Mouse (Mus musculus) liver, embryonic 14.5 days (tissue): ENCODE data around the gene Clip1. TPM values are rescaled to one million over a fixed set of nuclear protein-coding genes. Genes with fewer than 3 reads are reported as not detected.

Experiments used
- ATAC-seq: fragments of 200-750 bp; cut with Nextera tagmentation; 2 replicates; pipeline ENCODE4 v1.8.0; 2017; ENCODE audit warnings: moderate number of reproducible peaks, mild to moderate bottlenecking, moderate library complexity; ENCODE audit not compliant: insufficient read depth
- DNase-seq, 3 experiments: peaks; one replicate each; pipeline ENCODE4 v3.0.0-alpha.2; 2012 to 2013; ENCODE audit warnings: low read depth in 3 of 3, low spot score in 3 of 3
- H3K27ac ChIP-seq: fragments of 300-500 bp; sonication (generic); 2 replicates; pipeline ENCODE4 v1.5.1; 2014; ENCODE audit warnings: moderate library complexity, mild to moderate bottlenecking, control low read depth, inconsistent platforms
- H3K27me3 ChIP-seq: fragments of 300-500 bp; sonication (generic); 2 replicates; pipeline ENCODE4 v1.6.1; 2014; ENCODE audit warnings: mild to moderate bottlenecking, low read length, moderate library complexity; ENCODE audit not compliant: control insufficient read depth, insufficient read depth
- H3K36me3 ChIP-seq: fragments of 300-500 bp; sonication (generic); replicated peaks from 2 replicates; pipeline ENCODE4 v1.6.1; 2014; ENCODE audit warnings: low read depth; ENCODE audit not compliant: control insufficient read depth, insufficient read depth
- H3K4me1 ChIP-seq, 2 experiments: fragments of 200-500 bp in 1 of 2; fragments of 300-500 bp in 1 of 2; sonication (generic) in 1 of 2; replicated peaks; 2 replicates each; pipeline ENCODE4 v1.6.1; 2012 to 2014; ENCODE audit warnings: antibody characterized with exemption in 1 of 2, inconsistent platforms in 1 of 2, low read length in 1 of 2; ENCODE audit not compliant: control insufficient read depth in 2 of 2, insufficient read depth in 2 of 2
- H3K4me2 ChIP-seq: fragments of 300-500 bp; sonication (generic); 2 replicates; pipeline ENCODE4 v1.6.1; 2014; ENCODE audit warnings: low read depth, mild to moderate bottlenecking, control low read depth, moderate library complexity
- H3K4me3 ChIP-seq, 2 experiments: fragments of 200-500 bp in 1 of 2; fragments of 300-500 bp in 1 of 2; sonication (generic) in 1 of 2; 2 replicates each; pipeline ENCODE4 v1.5.1; 2012 to 2014; ENCODE audit warnings: low read depth in 2 of 2, low read length in 2 of 2, mild to moderate bottlenecking in 2 of 2, control low read depth in 1 of 2, inconsistent platforms in 1 of 2, moderate library complexity in 1 of 2; ENCODE audit not compliant: insufficient read depth in 1 of 2
- H3K9ac ChIP-seq: fragments of 300-500 bp; sonication (generic); replicated peaks from 2 replicates; pipeline ENCODE4 v1.6.1; 2014; ENCODE audit warnings: mild to moderate bottlenecking, control low read depth, moderate library complexity
- H3K9me3 ChIP-seq: fragments of 300-500 bp; sonication (generic); 2 replicates; pipeline ENCODE4 v1.6.1; 2016; ENCODE audit warnings: low read length, mixed read lengths; ENCODE audit not compliant: control insufficient read depth
- CTCF ChIP-seq: IDR thresholded peaks from 2 replicates; pipeline ENCODE4 v1.5.1; 2016; ENCODE audit warnings: antibody characterized with exemption, low read depth, control low read depth
- EP300 ChIP-seq: IDR thresholded peaks from 2 replicates; pipeline ENCODE4 v1.6.1; 2016; ENCODE audit warnings: antibody characterized with exemption, low read depth
- WGBS: fragments of 180-500 bp; shearing (Covaris S2); extraction: QIAGEN DNeasy Blood & Tissue Kit; methylation state at CpG from one replicate; pipeline ENCODE4 v1.1.7; 2014; ENCODE audit not compliant: insufficient replicate concordance; 5-methylcytosine and 5-hydroxymethylcytosine counted together
- polyA plus RNA-seq, 2 experiments: library from polyadenylated mRNA; depleted of rRNA in 1 of 2; stranded (reverse) in 1 of 2; unstranded in 1 of 2; fragments of >200 nt; fragmentation: Nextera tagmentation in 1 of 2; extraction: Ambion mirVana in 1 of 2; gene quantifications; 2 replicates each; pipeline versions ENCODE4 v1.2.1 to v1.2.3; 2012 to 2014

Clip1 gene
- polyA plus RNA-seq, 2 experiments = 6.1 to 6.6 TPM

- peak overlapping the region; percentile 94 for H3K4me2 ChIP-seq
- peak in 1 of 3 experiments; percentile 1 for DNase-seq
- WGBS = 55% methylated on average over 8 of the region's 8 CpGs
- 0 out of 2 replicates have a peak, but pooled peaks have one; percentile 7 for ATAC-seq
- H3K27ac ChIP-seq = no peak overlapping the region
- H3K27me3 ChIP-seq = no peaks in the 10 kb centered on the region
- TF ChIP-seq CTCF (no peak), EP300 (no peak)
- H3K9ac ChIP-seq = no peak overlapping the region
- H3K9me3 ChIP-seq = no peaks in the 10 kb centered on the region
- H3K36me3 ChIP-seq = peaks cover 5% of the 10 kb centered on the region
- peaks cover 4 to 8% of the 10 kb centered on the region in 2 experiments; a peak in 3 of 4 replicates for H3K4me1 ChIP-seq
- H3K4me3 ChIP-seq = peak overlapping the region; percentile 8 to 92; a peak in 2 of 4 replicates
Measured at GRCm38 (mm10) chr5:123573362-123573761, 111.1 kb downstream of the Clip1 start.

- peak; percentile 98 for DNase-seq
- Histone ChIP-seq H3K27me3 (no peaks in the 10 kb centered on the region), H3K36me3 (peaks cover 5% of the 10 kb centered on the region), H3K4me1 (peaks cover 4 to 8% of the 10 kb centered on the region in 2 experiments; a peak in 3 of 4 replicates), H3K9me3 (no peaks in the 10 kb centered on the region), H3K9ac (peak within 1 kb of the TSS; percentile 91), H3K4me2 (peak within 1 kb of the TSS; percentile 94), H3K27ac (peak within 1 kb of the TSS; percentile 49), H3K4me3 (peak within 1 kb of the TSS; percentile 74 to 92)
- peak; percentile 89 for ATAC-seq
- TF ChIP-seq CTCF (no peak), EP300 (no peak)
- under 1% methylated on average over 54 of the region's 54 CpGs for WGBS
Measured at GRCm38 (mm10) chr5:123572357-123573186, 111.8 kb downstream of the Clip1 start, which contains the start of gene Vps33a. Gene Vps33a (minus strand): TSS chr5:123573038.

GRCm38 (mm10) chr5:123561128-123561527 lies 123.3 kb downstream of the Clip1 start:
- Histone ChIP-seq H3K36me3 (peaks cover 26% of the 10 kb centered on the region), H3K9me3 (no peaks in the 10 kb centered on the region), H3K4me3 (no peak overlapping the region), H3K4me1 (no peaks in the 10 kb centered on the region), H3K4me2 (no peak overlapping the region), H3K27ac (no peak overlapping the region), H3K9ac (no peak overlapping the region), H3K27me3 (no peaks in the 10 kb centered on the region)
- 88% methylated on average over 11 of the region's 11 CpGs for WGBS
- ATAC-seq (no peak), DNase-seq (no peak)
- TF ChIP-seq CTCF (no peak), EP300 (no peak)

- DNase-seq (no peak), ATAC-seq (no peak)
- WGBS = 85% methylated on average over 8 of the region's 8 CpGs
- Histone ChIP-seq H3K4me3 (no peak overlapping the region), H3K27me3 (no peaks in the 10 kb centered on the region), H3K4me1 (peaks cover 0 to 7% of the 10 kb centered on the region in 2 experiments; a peak in 2 of 4 replicates), H3K9me3 (no peaks in the 10 kb centered on the region), H3K4me2 (no peak overlapping the region), H3K9ac (no peak overlapping the region), H3K36me3 (peaks cover 26% of the 10 kb centered on the region), H3K27ac (no peak overlapping the region)
- TF ChIP-seq EP300 (no peak), CTCF (no peak)
Measured at GRCm38 (mm10) chr5:123559588-123559987, 124.8 kb downstream of the Clip1 start.

GRCm38 (mm10) chr5:123556451-123556850 lies 128.0 kb downstream of the Clip1 start:
- H3K9me3 ChIP-seq = no peaks in the 10 kb centered on the region
- TF ChIP-seq CTCF (no peak), EP300 (no peak)
- ATAC-seq (no peak), DNase-seq (no peak)
- H3K27ac ChIP-seq = no peak overlapping the region
- no peaks in the 10 kb centered on the region for H3K27me3 ChIP-seq
- no peak overlapping the region for H3K9ac ChIP-seq
- H3K36me3 ChIP-seq = peaks cover 11% of the 10 kb centered on the region
- peaks cover 0 to 7% of the 10 kb centered on the region in 2 experiments; a peak in 2 of 4 replicates for H3K4me1 ChIP-seq
- 52% methylated on average over 2 of the region's 2 CpGs for WGBS
- H3K4me2 ChIP-seq = no peak overlapping the region
- no peak overlapping the region for H3K4me3 ChIP-seq
